Mouse (Mus musculus) G1E (cell line): ENCODE measurements around the gene Mgp. TPM values are rescaled to one million over a fixed set of nuclear protein-coding genes. Genes with fewer than 3 reads are reported as not detected.

ENCODE experiments used
- ATAC-seq: 2 replicates; pipeline ENCODE4 v1.8.0; 2016; ENCODE audit warnings: mild to moderate bottlenecking; ENCODE audit not compliant: insufficient number of reproducible peaks, poor library complexity, low FRiP score, severe bottlenecking; ENCODE audit errors: extremely low read depth
- DNase-seq: peaks from one replicate; pipeline ENCODE4 v3.0.0; 2012; ENCODE audit warnings: low spot score
- H3K27me3 ChIP-seq: 2 replicates; pipeline ENCODE4 v1.6.1; 2012; ENCODE audit warnings: mild to moderate bottlenecking, low read length, inconsistent platforms; ENCODE audit not compliant: insufficient read depth
- H3K36me3 ChIP-seq: replicated peaks from 2 replicates; pipeline ENCODE3; 2012; ENCODE audit warnings: mild to moderate bottlenecking, inconsistent platforms
- H3K4me1 ChIP-seq: 2 replicates; pipeline ENCODE4 v1.6.1; 2012; ENCODE audit warnings: low read depth, low read length, inconsistent platforms, mixed read lengths; ENCODE audit not compliant: insufficient read depth
- H3K4me3 ChIP-seq: 2 replicates; pipeline ENCODE4 v1.5.1; 2012; ENCODE audit warnings: low read depth, mild to moderate bottlenecking, inconsistent platforms, low read length, moderate library complexity, mixed read lengths
- H3K9me3 ChIP-seq: replicated peaks from 2 replicates; pipeline ENCODE4 v1.6.1; 2012; ENCODE audit warnings: inconsistent platforms
- CTCF ChIP-seq: IDR thresholded peaks from 2 replicates; pipeline ENCODE4 v1.5.1; 2012; ENCODE audit warnings: low read depth, low read length, inconsistent platforms, mixed read lengths
- GATA1 ChIP-seq: IDR thresholded peaks from 2 replicates; pipeline ENCODE4 v1.6.1; 2012; ENCODE audit warnings: borderline replicate concordance, low read length, inconsistent platforms, mixed read lengths
- GATA2 ChIP-seq: IDR thresholded peaks from 2 replicates; pipeline ENCODE4 v1.6.1; 2012; ENCODE audit warnings: low read depth, low read length, inconsistent platforms, borderline replicate concordance
- POLR2AphosphoS5 ChIP-seq: IDR thresholded peaks from 2 replicates; pipeline ENCODE4 v1.6.1; 2012; ENCODE audit warnings: low read depth, low read length, inconsistent platforms; ENCODE audit not compliant: insufficient replicate concordance
- TAL1 ChIP-seq: conservative IDR thresholded peaks from 2 replicates; pipeline ENCODE4 v1.6.1; 2012; ENCODE audit warnings: low read depth, low read length, inconsistent platforms, mixed read lengths
- polyA plus RNA-seq: library from polyadenylated mRNA; stranded (reverse); fragments of >175 nt; gene quantifications from 2 replicates; pipeline ENCODE4 v1.2.3, GENCODE M21; 2012
- total RNA-seq, 2 experiments: library from RNA; stranded (forward) in 1 of 2; stranded (reverse) in 1 of 2; fragments of 200-1000 nt in 1 of 2; fragments of >200 nt in 1 of 2; fragmentation: Nextera tagmentation in 1 of 2; gene quantifications; 2 replicates each; pipeline ENCODE4 v1.2.3; 2014 to 2017

Mgp gene
- total and polyA plus RNA-seq, 3 experiments = 0.16 TPM; not detected in 2

DNA sequence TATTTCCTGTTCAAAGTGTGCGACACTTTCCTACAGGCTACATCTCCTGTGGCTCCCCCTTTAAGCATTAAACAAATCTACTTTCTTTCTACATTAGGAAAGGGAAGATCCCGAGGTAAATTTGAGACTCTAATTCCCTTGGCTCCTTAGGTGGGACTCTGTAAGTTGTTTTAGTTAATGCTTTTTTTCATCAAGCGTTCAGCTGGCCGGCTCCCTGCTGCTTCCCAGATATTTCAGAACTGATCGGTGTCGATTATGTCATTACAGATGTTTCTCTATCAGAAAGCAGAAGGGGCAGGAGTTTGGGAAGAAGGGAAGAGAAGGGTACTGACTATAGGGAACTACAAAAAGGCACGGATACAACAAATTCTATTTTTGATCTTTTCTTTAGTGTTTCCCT is 48.5 kb downstream of the Mgp start:
- DNase-seq (no peak), ATAC-seq (no peak)
- H3K9me3 ChIP-seq = no peaks in the 10 kb centered on the region
- H3K36me3 ChIP-seq = peaks cover 31% of the 10 kb centered on the region
- TF ChIP-seq GATA1 (no peak), CTCF (no peak), TAL1 (no peak), POLR2AphosphoS5 (no peak), GATA2 (no peak)
- H3K27me3 ChIP-seq = no peaks in the 10 kb centered on the region
- H3K4me1 ChIP-seq = peaks cover 36% of the 10 kb centered on the region
- H3K4me3 ChIP-seq = peak overlapping the region; percentile 93

DNA sequence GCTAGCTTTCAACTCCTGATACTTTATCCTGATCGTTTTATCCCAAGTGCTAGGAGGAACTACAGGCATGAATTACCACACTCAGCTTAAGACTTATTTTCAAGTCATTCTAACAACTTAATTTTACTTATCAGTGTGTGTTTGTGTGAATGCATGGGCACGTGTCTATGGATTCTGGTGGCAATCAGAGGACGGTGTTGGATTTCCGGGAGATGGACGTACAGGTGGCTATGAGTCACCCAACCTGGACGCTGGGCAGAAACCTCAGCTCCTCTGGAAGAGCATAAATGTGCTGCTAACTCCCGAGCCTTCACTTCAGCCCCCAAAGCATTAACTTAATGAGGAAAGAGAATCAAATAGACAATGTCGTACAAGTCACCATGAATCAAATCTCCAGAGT is 50.6 kb downstream of the Mgp start:
- no peak for ATAC-seq
- H3K27me3 ChIP-seq = no peaks in the 10 kb centered on the region
- TF ChIP-seq GATA2 (no peak), CTCF (no peak), GATA1 (no peak), POLR2AphosphoS5 (no peak), TAL1 (no peak)
- DNase-seq = no peak
- peaks cover 52% of the 10 kb centered on the region for H3K36me3 ChIP-seq
- H3K9me3 ChIP-seq = no peaks in the 10 kb centered on the region
- H3K4me3 ChIP-seq = no peak overlapping the region
- peaks cover 44% of the 10 kb centered on the region for H3K4me1 ChIP-seq

Other genes with a start within 250 kb of the Mgp start
- gene Plbd1, start 213.9 kb downstream of the Mgp start, total RNA-seq (2014; fragmentation: Nextera tagmentation) = not detected in 2 replicates
- not detected in 2 replicates for gene Plbd1, start 213.9 kb downstream of the Mgp start, total RNA-seq (2017)
- gene Plbd1, start 213.9 kb downstream of the Mgp start, polyA plus RNA-seq = not detected in 2 replicates
- gene Gucy2c, start 94.1 kb downstream of the Mgp start, total RNA-seq (2014; fragmentation: Nextera tagmentation) = not detected in 2 replicates
- under 0.01 TPM in 1 of 2 replicates, not detected in the other for gene Gucy2c, start 94.1 kb downstream of the Mgp start, total RNA-seq (2017)
- not detected in 2 replicates for gene Gucy2c, start 94.1 kb downstream of the Mgp start, polyA plus RNA-seq
- gene Hist4h4, start 71.4 kb downstream of the Mgp start, total RNA-seq (2014; fragmentation: Nextera tagmentation) = 179 and 196 TPM in 2 replicates
- 60.9 and 79.0 TPM in 2 replicates for gene Hist4h4, start 71.4 kb downstream of the Mgp start, total RNA-seq (2017)
- 0.89 and 6.6 TPM in 2 replicates for gene Hist4h4, start 71.4 kb downstream of the Mgp start, polyA plus RNA-seq
- 17.4 and 23.6 TPM in 2 replicates for gene H2afj, start 67.6 kb downstream of the Mgp start, total RNA-seq (2014; fragmentation: Nextera tagmentation)
- gene H2afj, start 67.6 kb downstream of the Mgp start, total RNA-seq (2017) = 84.6 and 98.5 TPM in 2 replicates
- gene H2afj, start 67.6 kb downstream of the Mgp start, polyA plus RNA-seq = 479 and 625 TPM in 2 replicates
- 2.0 and 2.6 TPM in 2 replicates for gene BC049715, start 48.2 kb downstream of the Mgp start, total RNA-seq (2014; fragmentation: Nextera tagmentation)
- gene BC049715, start 48.2 kb downstream of the Mgp start, total RNA-seq (2017) = 1.5 and 1.9 TPM in 2 replicates
- gene BC049715, start 48.2 kb downstream of the Mgp start, polyA plus RNA-seq = 2.6 and 4.2 TPM in 2 replicates
- gene Wbp11, start 47.6 kb downstream of the Mgp start, total RNA-seq (2014; fragmentation: Nextera tagmentation) = 172 and 202 TPM in 2 replicates
- 35.3 and 49.0 TPM in 2 replicates for gene Wbp11, start 47.6 kb downstream of the Mgp start, total RNA-seq (2017)
- 307 and 347 TPM in 2 replicates for gene Wbp11, start 47.6 kb downstream of the Mgp start, polyA plus RNA-seq
- not detected in 2 replicates for gene Smco3, start 40.4 kb downstream of the Mgp start, total RNA-seq (2014; fragmentation: Nextera tagmentation)
- 0.12 and 0.38 TPM in 2 replicates for gene Smco3, start 40.4 kb downstream of the Mgp start, total RNA-seq (2017)
- gene Smco3, start 40.4 kb downstream of the Mgp start, polyA plus RNA-seq = not detected in 2 replicates
- 14.2 and 27.8 TPM in 2 replicates for gene Art4, start 18.1 kb downstream of the Mgp start, total RNA-seq (2014; fragmentation: Nextera tagmentation)
- gene Art4, start 18.1 kb downstream of the Mgp start, total RNA-seq (2017) = 30.5 and 31.7 TPM in 2 replicates
- 1.7 and 1.8 TPM in 2 replicates for gene Art4, start 18.1 kb downstream of the Mgp start, polyA plus RNA-seq
- 0.34 TPM in 1 of 2 replicates, not detected in the other for gene Erp27, start 46.4 kb upstream of the Mgp start, total RNA-seq (2014; fragmentation: Nextera tagmentation)
- 0.76 and 0.87 TPM in 2 replicates for gene Erp27, start 46.4 kb upstream of the Mgp start, total RNA-seq (2017)
- gene Erp27, start 46.4 kb upstream of the Mgp start, polyA plus RNA-seq = not detected in 2 replicates
- gene Pde6h, start 48.0 kb upstream of the Mgp start, total RNA-seq (2014; fragmentation: Nextera tagmentation) = not detected in 2 replicates
- gene Pde6h, start 48.0 kb upstream of the Mgp start, total RNA-seq (2017) = 0.05 and 0.06 TPM in 2 replicates
- not detected in 2 replicates for gene Pde6h, start 48.0 kb upstream of the Mgp start, polyA plus RNA-seq
- gene Arhgdib, start 66.1 kb upstream of the Mgp start, total RNA-seq (2014; fragmentation: Nextera tagmentation) = 1,122 and 1,191 TPM in 2 replicates
- 613 and 661 TPM in 2 replicates for gene Arhgdib, start 66.1 kb upstream of the Mgp start, total RNA-seq (2017)
- gene Arhgdib, start 66.1 kb upstream of the Mgp start, polyA plus RNA-seq = 119 and 124 TPM in 2 replicates